Mouse (Mus musculus): ENCODE measurements around the gene Usp22. TPM values are rescaled to one million over a fixed set of nuclear protein-coding genes. Genes with fewer than 3 reads are reported as not detected.

Gene Usp22
- 64.6 and 71.2 TPM in 2 replicates for total RNA-seq (2017)

DNA sequence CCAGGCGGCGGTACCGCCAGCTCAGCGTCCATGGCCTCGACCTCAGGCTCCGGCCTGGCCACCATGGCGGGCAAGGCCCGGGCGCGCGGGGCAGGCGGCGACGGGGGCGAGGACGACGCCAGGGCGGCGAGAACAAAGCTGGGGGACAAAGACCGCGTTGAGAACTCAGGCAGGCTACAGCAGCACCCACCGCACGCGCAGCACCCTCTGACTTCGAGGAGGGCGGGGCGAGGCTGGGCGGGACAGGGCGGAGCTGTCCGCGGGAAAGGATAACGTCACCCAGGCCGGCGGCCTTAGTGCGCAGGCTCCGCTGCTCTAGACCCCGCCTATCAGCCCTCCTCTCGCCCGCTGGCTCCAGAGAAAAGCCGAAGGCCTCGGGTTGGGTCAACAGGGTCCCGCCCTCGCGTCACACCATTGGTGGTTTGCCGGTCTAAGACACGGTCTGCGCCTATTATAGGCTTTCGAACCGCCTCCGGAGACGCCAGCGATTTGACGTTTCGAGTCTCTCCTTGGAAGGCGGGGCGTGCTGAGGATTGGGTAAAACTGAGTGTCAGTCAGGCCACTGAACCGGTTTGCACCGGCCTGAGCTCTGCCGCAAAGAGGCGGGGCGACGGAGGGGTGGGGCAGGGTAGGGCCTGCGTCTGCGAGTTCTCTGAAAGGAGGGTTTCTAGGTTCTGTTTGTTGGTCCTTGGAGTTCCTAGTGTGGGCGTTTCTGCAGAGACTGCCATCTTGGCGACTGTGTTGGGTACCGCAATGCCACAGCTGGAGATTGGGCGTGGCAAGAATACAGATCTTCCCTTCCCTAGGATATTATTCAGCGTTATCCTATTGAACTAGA is at the start of gene Usp22:
Gene Usp22, minus strand, starts transcription at position 235 of the 838 bp plus-strand sequence.
- ATAC-seq (replicated peaks; ENCODE audit: low read depth, poor library complexity, severe bottlenecking) = peak; percentile 91

GRCm38 (mm10) chr11:61224234-61224744 is 49.4 kb upstream of the Usp22 start:
- no peak for ATAC-seq (replicated peaks; ENCODE audit: low read depth, poor library complexity, severe bottlenecking)

DNA sequence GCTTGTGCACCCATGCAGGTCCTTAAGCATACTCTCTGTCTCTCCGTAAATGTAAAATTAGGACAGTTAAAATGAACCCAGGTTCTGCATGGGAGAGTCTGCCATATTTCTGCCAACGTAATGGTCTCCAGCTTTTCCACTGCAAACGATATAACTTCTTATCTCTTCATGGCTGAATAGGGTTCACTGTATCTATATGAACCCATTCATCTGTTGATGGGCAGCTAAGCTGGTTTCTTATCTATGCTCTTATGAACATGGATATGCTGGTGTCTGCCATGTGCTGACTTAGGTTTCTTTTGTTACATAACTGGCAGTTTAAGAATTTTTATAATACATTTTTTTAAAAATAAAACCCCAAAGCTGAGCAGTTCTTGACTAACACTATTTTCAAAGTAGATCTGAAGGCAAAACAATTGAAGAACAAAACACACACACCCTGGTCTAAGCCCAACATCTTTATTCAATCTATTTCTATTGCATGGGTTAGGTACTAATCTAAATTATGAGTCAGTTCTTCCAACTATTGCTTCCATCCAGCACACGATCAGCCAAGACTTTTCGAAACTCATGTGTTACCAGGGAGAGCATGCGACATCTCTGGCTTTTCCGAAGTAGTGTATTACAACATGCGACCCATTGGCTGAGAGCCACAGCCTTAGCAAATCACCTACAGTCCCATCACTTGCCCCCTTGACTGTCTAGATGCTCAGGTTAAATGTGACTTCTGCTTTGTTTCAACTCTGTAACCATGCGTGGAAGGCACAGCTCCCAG is 48.3 kb upstream of the Usp22 start:
- ATAC-seq (replicated peaks; ENCODE audit: low read depth, poor library complexity, severe bottlenecking) = no peak

- no peak for ATAC-seq (replicated peaks; ENCODE audit: low read depth, poor library complexity, severe bottlenecking)
These were observed 47.2 kb upstream of the Usp22 start for GRCm38 (mm10) chr11:61222007-61222406.

- ATAC-seq (replicated peaks; ENCODE audit: low read depth, poor library complexity, severe bottlenecking) = no peak
These were observed 45.5 kb upstream of the Usp22 start for GRCm38 (mm10) chr11:61220156-61220881.

DNA sequence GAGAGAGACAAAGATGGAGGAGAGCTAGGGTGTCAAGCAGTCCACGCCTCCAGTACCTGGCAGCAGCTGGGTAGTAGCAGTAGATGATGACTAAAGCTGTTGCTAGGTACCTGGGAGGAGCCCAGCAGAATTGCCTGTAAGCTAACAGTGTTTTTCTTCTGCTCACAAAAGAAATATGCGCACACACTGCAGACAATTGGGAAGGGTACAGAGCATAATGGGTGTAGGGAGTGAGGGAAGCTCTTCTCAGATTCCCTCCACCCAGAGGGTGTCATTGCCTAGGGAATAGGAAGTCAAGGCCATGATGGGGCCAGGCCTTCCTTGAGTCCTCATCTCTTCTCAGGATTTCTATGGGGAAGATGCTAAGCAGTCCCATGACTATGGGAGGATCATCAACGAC is 41.1 kb upstream of the Usp22 start:
- no peak for ATAC-seq (replicated peaks; ENCODE audit: low read depth, poor library complexity, severe bottlenecking)

GRCm38 (mm10) chr11:61212102-61212501 is 37.2 kb upstream of the Usp22 start:
- ATAC-seq (replicated peaks; ENCODE audit: low read depth, poor library complexity, severe bottlenecking) = 0 out of 2 replicates have a peak, but pooled peaks have one; percentile 46

DNA sequence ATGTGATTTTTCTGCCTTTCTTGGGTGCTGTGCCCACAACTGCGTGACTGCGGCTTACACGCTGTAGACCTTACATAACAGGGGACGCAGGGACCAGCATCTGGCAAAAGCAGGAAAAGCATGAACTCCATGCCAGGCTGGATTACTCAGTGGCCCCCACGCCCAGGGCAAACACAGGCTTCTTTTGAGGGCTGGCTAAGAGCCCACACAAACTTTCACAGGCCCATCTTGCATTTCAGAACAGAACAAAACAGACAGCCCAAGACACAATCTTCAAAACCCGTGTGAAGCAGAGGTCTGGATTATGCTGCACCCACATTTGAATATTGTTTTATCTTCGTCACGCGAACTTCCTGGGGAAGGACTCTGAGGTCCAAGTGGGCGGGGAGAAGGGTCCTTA is 33.5 kb upstream of the Usp22 start:
- 0 out of 2 replicates have a peak, but pooled peaks have one; percentile 47 for ATAC-seq (replicated peaks; ENCODE audit: low read depth, poor library complexity, severe bottlenecking)

- ATAC-seq (replicated peaks; ENCODE audit: low read depth, poor library complexity, severe bottlenecking) = no peak
These were observed 32.8 kb upstream of the Usp22 start, which contains the start of gene Aldh3a1 for GRCm38 (mm10) chr11:61207487-61208246. Aldh3a1 (plus strand) TSS chr11:61207537.

DNA sequence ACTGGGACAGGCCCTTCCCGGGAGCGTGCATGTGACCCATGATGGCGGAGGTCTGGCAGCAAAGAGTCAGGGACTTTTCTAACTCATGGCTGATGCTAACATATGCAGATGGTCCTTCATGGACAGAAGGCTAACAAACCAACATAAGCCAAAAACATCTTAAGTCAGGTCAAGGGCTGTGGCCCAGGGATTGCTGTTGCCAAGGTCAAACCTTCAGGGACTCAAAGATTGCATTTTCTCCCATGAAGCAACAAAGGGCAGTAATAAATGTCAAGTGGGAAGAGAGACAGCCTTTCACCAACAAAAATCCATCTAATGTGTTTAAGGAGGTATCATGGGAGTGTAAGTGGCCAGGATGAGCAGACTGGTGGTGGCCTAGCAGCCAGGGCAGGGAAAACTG is 31.3 kb upstream of the Usp22 start:
- ATAC-seq (replicated peaks; ENCODE audit: low read depth, poor library complexity, severe bottlenecking) = no peak

GRCm38 (mm10) chr11:61205167-61205950 is 30.5 kb upstream of the Usp22 start:
- no peak for ATAC-seq (replicated peaks; ENCODE audit: low read depth, poor library complexity, severe bottlenecking)

- ATAC-seq (replicated peaks; ENCODE audit: low read depth, poor library complexity, severe bottlenecking) = no peak
These were observed 28.0 kb upstream of the Usp22 start for GRCm38 (mm10) chr11:61202810-61203209.

DNA sequence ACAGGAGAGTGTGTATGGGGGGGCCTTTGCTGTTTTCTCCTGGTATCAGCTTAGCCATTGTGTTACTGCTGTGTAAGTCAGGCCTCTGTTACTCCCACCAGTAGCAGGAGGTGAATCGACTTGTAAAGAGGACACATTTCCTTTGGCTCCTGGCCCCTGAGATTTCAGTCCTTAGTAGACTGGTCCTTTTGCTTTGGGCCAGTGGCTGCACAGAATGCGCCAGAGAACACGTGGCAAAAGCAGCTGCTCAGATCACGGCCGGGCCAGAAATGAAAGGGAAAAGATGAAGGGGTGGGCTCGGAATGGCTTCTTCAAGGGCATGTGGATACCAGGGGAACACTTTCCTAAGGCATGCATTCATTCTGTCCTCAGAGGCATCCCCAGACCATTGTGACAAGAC is 27.3 kb upstream of the Usp22 start:
- no peak for ATAC-seq (replicated peaks; ENCODE audit: low read depth, poor library complexity, severe bottlenecking)

GRCm38 (mm10) chr11:61199620-61200362 is 24.9 kb upstream of the Usp22 start:
- no peak for ATAC-seq (replicated peaks; ENCODE audit: low read depth, poor library complexity, severe bottlenecking)

- no peak for ATAC-seq (replicated peaks; ENCODE audit: low read depth, poor library complexity, severe bottlenecking)
These were observed 23.1 kb upstream of the Usp22 start for GRCm38 (mm10) chr11:61197935-61198334.

GRCm38 (mm10) chr11:61196616-61197353 is 21.9 kb upstream of the Usp22 start:
- no peak for ATAC-seq (replicated peaks; ENCODE audit: low read depth, poor library complexity, severe bottlenecking)

DNA sequence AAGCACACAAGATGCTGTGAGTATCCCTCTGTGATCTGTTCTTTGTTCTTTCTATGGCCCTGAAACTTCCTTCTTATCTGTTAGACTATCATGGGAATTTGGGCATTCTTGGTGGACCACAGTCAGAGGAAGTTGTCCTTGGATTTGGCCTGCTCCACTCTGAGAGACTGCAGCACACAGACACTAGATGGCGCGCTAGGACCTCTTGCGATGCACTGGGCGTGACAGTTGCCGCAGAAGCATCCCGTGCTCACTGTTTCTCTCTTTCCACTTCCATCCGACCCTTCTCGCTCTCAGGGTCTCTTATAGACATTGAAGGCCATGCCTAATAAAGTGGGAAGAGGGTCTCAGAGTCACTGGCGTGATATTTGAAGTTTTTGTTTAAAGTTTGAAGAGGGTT is 18.5 kb upstream of the Usp22 start:
- peak; percentile 95 for ATAC-seq (replicated peaks; ENCODE audit: low read depth, poor library complexity, severe bottlenecking)
